Mouse (Mus musculus): ENCODE results near the gene Wipi2.

The Wipi2 gene

GRCm38 (mm10) chr5:142627398-142627797, at the start of gene Wipi2:
Gene Wipi2, plus strand, starts transcription at chr5:142627698.
- DNase-seq = no peak

- DNase-seq = no peak
These were observed 49.3 kb upstream of the Wipi2 start for GRCm38 (mm10) chr5:142578192-142578591.

- DNase-seq = peak; percentile 62
These were observed 46.0 kb upstream of the Wipi2 start for GRCm38 (mm10) chr5:142581517-142581916.

GRCm38 (mm10) chr5:142583616-142584126, 43.8 kb upstream of the Wipi2 start:
- peak; percentile 58 for DNase-seq

- no peak for DNase-seq
These were observed 36.4 kb upstream of the Wipi2 start for GRCm38 (mm10) chr5:142590953-142591616.

GRCm38 (mm10) chr5:142595698-142596097, 31.8 kb upstream of the Wipi2 start:
- DNase-seq = peak; percentile 38

- DNase-seq = no peak
These were observed 30.8 kb upstream of the Wipi2 start for GRCm38 (mm10) chr5:142596723-142597122.

- no peak for DNase-seq
These were observed 29.7 kb upstream of the Wipi2 start for GRCm38 (mm10) chr5:142597648-142598390.

- DNase-seq = no peak
These were observed 23.1 kb upstream of the Wipi2 start for GRCm38 (mm10) chr5:142604379-142604778.

GRCm38 (mm10) chr5:142605288-142605687, 22.2 kb upstream of the Wipi2 start:
- DNase-seq = no peak

GRCm38 (mm10) chr5:142608259-142608988, 19.1 kb upstream of the Wipi2 start, which contains the start of gene Mmd2:
Gene Mmd2, minus strand, starts transcription at chr5:142608800.
- DNase-seq = peak; percentile 73

GRCm38 (mm10) chr5:142608989-142609325, 18.5 kb upstream of the Wipi2 start:
- DNase-seq = no peak

GRCm38 (mm10) chr5:142610362-142610761, 17.1 kb upstream of the Wipi2 start:
- DNase-seq = no peak

GRCm38 (mm10) chr5:142614513-142614912, 13.0 kb upstream of the Wipi2 start:
- DNase-seq = no peak

- DNase-seq = no peak
These were observed 11.9 kb upstream of the Wipi2 start for GRCm38 (mm10) chr5:142615638-142616037.

- no peak for DNase-seq
These were observed 11.2 kb upstream of the Wipi2 start for GRCm38 (mm10) chr5:142616326-142616725.

GRCm38 (mm10) chr5:142619866-142620265, 7.6 kb upstream of the Wipi2 start:
- DNase-seq = peak; percentile 62

GRCm38 (mm10) chr5:142621421-142621820, 6.1 kb upstream of the Wipi2 start:
- DNase-seq = no peak

- no peak for DNase-seq
These were observed 5.4 kb upstream of the Wipi2 start for GRCm38 (mm10) chr5:142622134-142622533.

GRCm38 (mm10) chr5:142623080-142623479, 4.4 kb upstream of the Wipi2 start:
- no peak for DNase-seq

GRCm38 (mm10) chr5:142628726-142629662, 1.5 kb downstream of the Wipi2 start:
- DNase-seq = peak; percentile 94

GRCm38 (mm10) chr5:142629663-142630025, 2.1 kb downstream of the Wipi2 start:
- peak; percentile 16 for DNase-seq
